Mouse (Mus musculus): ENCODE measurements around the gene Tmtc2.
A peak's percentile ranks its signal among the peaks of the same experiment; 100 is the strongest.

The Tmtc2 gene

GRCm38 (mm10) chr10:105573908-105574694, at the start of gene Tmtc2:
Gene Tmtc2 (minus strand): TSS chr10:105574451.
- no peak for DNase-seq (ENCODE audit: low read depth)

- no peak for DNase-seq (ENCODE audit: low read depth)
Measured at GRCm38 (mm10) chr10:105612117-105612516, 37.9 kb upstream of the Tmtc2 start.

- DNase-seq (ENCODE audit: low read depth), result no peak
Measured at GRCm38 (mm10) chr10:105598826-105599225, 24.6 kb upstream of the Tmtc2 start.

- DNase-seq (ENCODE audit: low read depth), result no peak
Measured at GRCm38 (mm10) chr10:105597226-105597625, 23.0 kb upstream of the Tmtc2 start.

GRCm38 (mm10) chr10:105595480-105596102, 21.3 kb upstream of the Tmtc2 start:
- DNase-seq (ENCODE audit: low read depth), result peak; percentile 8

- DNase-seq (ENCODE audit: low read depth), result no peak
Measured at GRCm38 (mm10) chr10:105588141-105588540, 13.9 kb upstream of the Tmtc2 start.

GRCm38 (mm10) chr10:105579318-105579717, 5.1 kb upstream of the Tmtc2 start:
- DNase-seq (ENCODE audit: low read depth), result no peak

GRCm38 (mm10) chr10:105578291-105578845, 4.1 kb upstream of the Tmtc2 start:
- DNase-seq (ENCODE audit: low read depth), result no peak

GRCm38 (mm10) chr10:105574695-105575660, 727 bp upstream of the Tmtc2 start:
- peak; percentile 45 for DNase-seq (ENCODE audit: low read depth)

- no peak for DNase-seq (ENCODE audit: low read depth)
Measured at GRCm38 (mm10) chr10:105573306-105573907, 844 bp downstream of the Tmtc2 start.

- no peak for DNase-seq (ENCODE audit: low read depth)
Measured at GRCm38 (mm10) chr10:105572829-105573228, 1.4 kb downstream of the Tmtc2 start.

- no peak for DNase-seq (ENCODE audit: low read depth)
Measured at GRCm38 (mm10) chr10:105572301-105572700, 1.9 kb downstream of the Tmtc2 start.

GRCm38 (mm10) chr10:105571831-105572230, 2.4 kb downstream of the Tmtc2 start:
- DNase-seq (ENCODE audit: low read depth), result no peak

GRCm38 (mm10) chr10:105571019-105571418, 3.2 kb downstream of the Tmtc2 start:
- DNase-seq (ENCODE audit: low read depth), result no peak

GRCm38 (mm10) chr10:105569573-105569972, 4.7 kb downstream of the Tmtc2 start:
- DNase-seq (ENCODE audit: low read depth), result no peak

GRCm38 (mm10) chr10:105567825-105568531, 6.3 kb downstream of the Tmtc2 start:
- no peak for DNase-seq (ENCODE audit: low read depth)

GRCm38 (mm10) chr10:105561548-105561947, 12.7 kb downstream of the Tmtc2 start:
- DNase-seq (ENCODE audit: low read depth), result no peak

GRCm38 (mm10) chr10:105557581-105557980, 16.7 kb downstream of the Tmtc2 start:
- no peak for DNase-seq (ENCODE audit: low read depth)

GRCm38 (mm10) chr10:105556890-105557572, 17.2 kb downstream of the Tmtc2 start:
- DNase-seq (ENCODE audit: low read depth), result no peak

GRCm38 (mm10) chr10:105554153-105554552, 20.1 kb downstream of the Tmtc2 start:
- no peak for DNase-seq (ENCODE audit: low read depth)

Data from NIH3T3 (cell line).